Mouse (Mus musculus): Measurements from ENCODE around the gene Gm21992. TPM values are rescaled to one million over a fixed set of nuclear protein-coding genes. Genes with fewer than 3 reads are reported as not detected.

Gene Gm21992
- polyA plus RNA-seq, 1 experiment from 2014 or later = 31.3 TPM

DNA sequence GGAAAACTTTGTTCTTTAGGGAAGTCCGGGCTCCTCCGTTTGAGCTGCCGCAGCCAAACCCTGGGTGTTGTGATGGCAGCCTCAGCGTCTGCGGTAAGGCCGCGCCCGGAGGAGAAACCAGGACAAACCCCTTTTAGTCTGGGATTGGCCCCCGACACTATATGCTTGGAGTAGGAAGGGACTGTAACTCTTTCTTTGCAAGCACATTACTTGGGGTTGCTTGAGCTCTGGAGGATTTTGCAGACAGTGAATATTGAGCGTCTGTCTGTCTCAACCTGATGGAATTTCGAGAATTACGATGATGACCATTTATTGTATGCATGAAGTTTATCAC lies 464 bp upstream of the Gm21992 start:
- Histone ChIP-seq H3K4me2 (replicated peaks) (peak overlapping the region; percentile 87), H3K27ac (replicated peaks) (peak overlapping the region; percentile 96), H3K27me3 (no peaks in the 10 kb centered on the region), H3K9ac (replicated peaks) (peak overlapping the region; percentile 90), H3K36me3 (no peaks in the 10 kb centered on the region), H3K4me1 (peaks cover 32% of the 10 kb centered on the region), H3K9me3 (no peaks in the 10 kb centered on the region), H3K4me3 (peak overlapping the region; percentile 97)
- peak; percentile 44; the same call in 1 of the 2 replicates for ATAC-seq (replicated peaks)
- WGBS = 5% methylated on average over 12 of the region's 12 CpGs

DNA sequence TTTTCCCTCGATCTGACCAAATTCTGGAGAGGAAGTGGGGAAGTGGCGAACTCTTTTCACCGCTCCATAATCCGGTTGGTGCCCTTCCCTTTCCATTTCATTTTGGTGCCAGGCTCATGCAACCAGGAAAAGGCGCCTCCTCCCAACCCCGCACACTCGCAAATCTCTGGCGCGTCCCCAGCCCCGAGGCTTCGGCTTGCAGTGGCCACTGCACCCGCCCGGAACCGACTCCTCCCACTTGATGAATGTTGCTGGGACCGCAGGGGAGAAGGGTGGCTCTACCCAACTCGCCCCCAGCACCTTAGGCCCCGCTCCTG lies 708 bp downstream of the Gm21992 start:
- Histone ChIP-seq H3K27ac (replicated peaks) (peak overlapping the region; percentile 96), H3K9ac (replicated peaks) (peak overlapping the region; percentile 64), H3K4me2 (replicated peaks) (peak overlapping the region; percentile 87), H3K4me3 (peak overlapping the region; percentile 97), H3K36me3 (0 out of 2 replicates have a peak, but pooled peaks cover 3% of the 10 kb centered on the region), H3K27me3 (no peaks in the 10 kb centered on the region), H3K4me1 (peaks cover 32% of the 10 kb centered on the region), H3K9me3 (no peaks in the 10 kb centered on the region)
- no peak for ATAC-seq (replicated peaks)
- 0% methylated on average over 16 of the region's 17 CpGs for WGBS

DNA sequence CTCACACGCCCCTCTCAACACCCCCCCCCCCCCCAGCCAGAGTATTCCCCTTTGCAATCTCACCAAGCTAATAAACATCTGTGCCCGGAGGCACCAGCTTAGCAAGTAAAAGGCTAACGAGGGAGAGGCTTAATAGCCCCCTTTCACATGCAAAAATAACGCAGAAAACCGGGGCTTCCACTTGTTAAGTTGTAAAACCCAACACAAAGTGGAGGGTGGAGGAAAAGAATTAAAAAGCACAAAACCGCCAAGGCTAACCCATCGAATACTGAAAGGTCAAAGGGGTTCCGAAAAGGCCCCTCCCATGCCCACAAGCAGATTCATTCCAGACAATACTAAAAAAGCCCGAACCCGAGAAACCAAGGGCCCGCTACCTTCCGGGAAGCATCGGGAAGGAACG lies 1.1 kb downstream of the Gm21992 start:
- Histone ChIP-seq H3K27ac (replicated peaks) (peak overlapping the region; percentile 96), H3K9ac (replicated peaks) (peak overlapping the region; percentile 64), H3K27me3 (no peaks in the 10 kb centered on the region), H3K4me2 (replicated peaks) (peak overlapping the region; percentile 87), H3K9me3 (no peaks in the 10 kb centered on the region), H3K4me1 (peaks cover 32% of the 10 kb centered on the region), H3K4me3 (peak overlapping the region; percentile 97), H3K36me3 (0 out of 2 replicates have a peak, but pooled peaks cover 3% of the 10 kb centered on the region)
- WGBS = under 1% methylated on average over 14 of the region's 14 CpGs
- no peak for ATAC-seq (replicated peaks)

DNA sequence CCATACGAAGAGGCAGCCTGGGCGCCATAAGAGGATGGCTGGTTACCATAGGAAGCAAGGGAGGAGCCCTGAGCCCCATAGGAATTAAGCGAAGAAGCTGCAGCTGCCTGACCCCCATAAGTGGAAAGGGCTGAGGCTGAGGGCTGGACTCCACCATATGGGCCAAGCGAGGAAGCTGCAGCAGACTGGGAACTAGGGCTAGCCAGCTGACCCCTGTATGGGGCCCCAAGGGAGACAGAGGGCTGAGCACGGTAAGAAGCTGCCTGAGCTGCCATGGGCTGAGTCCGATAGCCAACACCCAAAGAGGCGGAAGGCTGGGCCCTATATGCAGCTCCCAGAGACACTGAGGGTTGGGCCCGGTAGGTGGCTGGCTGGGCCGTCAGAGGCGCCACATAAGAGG lies 8.1 kb downstream of the Gm21992 start:
- 86% methylated on average over 10 of the region's 10 CpGs for WGBS
- H3K9ac ChIP-seq (replicated peaks) = no peak overlapping the region

DNA sequence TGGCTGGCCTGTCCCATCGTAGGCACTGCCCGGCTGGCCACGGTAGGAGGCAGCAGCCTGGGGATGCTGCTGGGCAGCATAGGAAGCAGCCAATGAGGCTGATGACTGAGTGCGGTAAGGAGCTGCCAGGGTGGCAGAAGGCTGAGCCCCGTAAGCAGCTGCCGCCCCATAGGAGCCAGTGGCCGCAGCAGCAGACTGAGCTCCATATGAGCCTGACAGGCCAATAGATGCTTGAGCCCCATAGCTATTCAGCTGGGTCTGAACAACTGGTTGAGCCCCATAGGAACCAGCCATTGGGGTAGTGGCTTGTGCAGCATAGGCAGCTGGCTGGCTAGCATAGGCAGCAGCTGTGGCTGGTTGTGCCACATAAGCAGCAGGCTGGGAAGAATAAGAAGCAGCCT lies 8.7 kb downstream of the Gm21992 start:
- no peaks in the 10 kb centered on the region for H3K27me3 ChIP-seq
- H3K4me3 ChIP-seq = no peak overlapping the region
- H3K4me2 ChIP-seq (replicated peaks) = no peak overlapping the region
- H3K36me3 ChIP-seq = peaks cover 54% of the 10 kb centered on the region
- WGBS = 94% methylated on average over 7 of the region's 7 CpGs
- no peak for ATAC-seq (replicated peaks)
- 0 out of 2 replicates have a peak, but pooled peaks cover 2% of the 10 kb centered on the region for H3K4me1 ChIP-seq
- H3K27ac ChIP-seq (replicated peaks) = no peak overlapping the region
- no peak overlapping the region for H3K9ac ChIP-seq (replicated peaks)
- no peaks in the 10 kb centered on the region for H3K9me3 ChIP-seq

More for the DNA sequence above, 8.1 kb downstream of the Gm21992 start:
- H3K36me3 ChIP-seq = peaks cover 49% of the 10 kb centered on the region
- H3K27me3 ChIP-seq = no peaks in the 10 kb centered on the region
- no peaks in the 10 kb centered on the region for H3K9me3 ChIP-seq
- H3K4me2 ChIP-seq (replicated peaks) = no peak overlapping the region
- 0 out of 2 replicates have a peak, but pooled peaks have one; percentile 16 for ATAC-seq (replicated peaks)
- H3K4me1 ChIP-seq = peaks cover 7% of the 10 kb centered on the region
- no peak overlapping the region for H3K4me3 ChIP-seq
- H3K27ac ChIP-seq (replicated peaks) = no peak overlapping the region

DNA sequence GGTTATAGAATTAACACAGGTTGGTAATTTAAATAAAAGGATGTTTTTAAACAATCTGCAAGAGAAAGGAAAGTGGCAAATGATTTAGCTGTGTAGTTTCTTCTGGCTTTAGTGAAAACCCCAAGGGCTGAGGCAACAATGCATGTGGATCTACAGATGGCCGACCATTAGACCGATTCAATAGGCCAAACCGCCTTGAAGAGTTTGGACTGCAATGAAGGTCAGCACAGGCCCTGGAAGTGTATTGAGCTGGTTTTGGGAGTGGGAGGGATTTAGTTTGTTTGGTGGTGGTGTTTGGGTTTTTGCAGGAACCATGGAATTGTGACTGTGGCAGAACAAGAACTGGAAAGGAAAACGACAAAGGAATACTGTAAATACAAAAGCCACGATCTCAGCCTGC lies 12.3 kb downstream of the Gm21992 start:
- peaks cover 54% of the 10 kb centered on the region for H3K36me3 ChIP-seq
- 89% methylated on average over 5 of the region's 5 CpGs for WGBS

DNA sequence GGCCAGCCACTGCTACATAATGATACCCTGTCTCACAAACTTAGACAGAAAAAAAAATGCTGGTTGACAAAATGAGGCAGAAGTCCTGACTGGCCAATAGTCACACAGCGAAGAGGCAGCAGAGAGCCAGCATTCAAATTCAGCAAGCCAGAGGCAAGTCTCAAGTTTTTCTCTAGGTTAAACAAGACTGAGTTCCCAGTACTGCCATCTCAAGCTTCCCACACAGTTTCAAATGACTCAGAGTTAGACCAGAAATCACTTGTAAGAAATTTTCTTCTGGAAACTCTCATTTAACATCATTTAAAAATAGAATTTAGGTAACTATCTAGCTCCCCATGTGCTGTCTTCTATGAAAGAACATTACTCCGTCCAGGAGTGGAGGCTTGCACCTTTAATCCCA lies 13.6 kb downstream of the Gm21992 start:
- no peak for ATAC-seq (replicated peaks)
- WGBS = 94% methylated on average over 2 of the region's 2 CpGs
- H3K4me2 ChIP-seq (replicated peaks) = no peak overlapping the region
- H3K4me1 ChIP-seq = peaks cover 13% of the 10 kb centered on the region
- peaks cover 49% of the 10 kb centered on the region for H3K36me3 ChIP-seq
- H3K9me3 ChIP-seq = no peaks in the 10 kb centered on the region
- H3K9ac ChIP-seq (replicated peaks) = no peak overlapping the region
- no peak overlapping the region for H3K4me3 ChIP-seq
- H3K27me3 ChIP-seq = no peaks in the 10 kb centered on the region
- H3K27ac ChIP-seq (replicated peaks) = no peak overlapping the region

More for the DNA sequence above, 12.3 kb downstream of the Gm21992 start:
- peaks cover 11% of the 10 kb centered on the region for H3K4me1 ChIP-seq
- no peak overlapping the region for H3K27ac ChIP-seq (replicated peaks)
- no peak overlapping the region for H3K9ac ChIP-seq (replicated peaks)
- no peaks in the 10 kb centered on the region for H3K9me3 ChIP-seq
- no peak overlapping the region for H3K4me3 ChIP-seq
- no peaks in the 10 kb centered on the region for H3K27me3 ChIP-seq
- H3K4me2 ChIP-seq (replicated peaks) = no peak overlapping the region
- no peak for ATAC-seq (replicated peaks)

DNA sequence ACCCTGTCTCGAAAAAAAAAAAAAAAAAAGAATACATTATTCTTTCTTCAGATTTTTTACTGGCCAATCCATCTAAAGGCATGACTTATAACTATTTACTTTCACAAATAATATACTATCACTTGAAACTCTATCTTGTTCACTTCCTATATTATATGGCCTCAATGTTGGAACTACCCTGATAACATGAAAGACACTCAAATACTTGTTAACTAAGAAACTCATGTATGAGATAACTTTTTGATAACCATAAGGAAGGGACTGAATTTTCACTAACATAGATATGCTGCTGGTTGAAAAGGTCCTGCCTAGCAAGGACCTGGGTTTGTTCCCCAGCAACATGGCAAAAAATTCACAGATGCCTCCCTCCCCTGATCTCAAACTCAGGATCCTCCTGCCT lies 15.5 kb downstream of the Gm21992 start:
- H3K27me3 ChIP-seq = no peaks in the 10 kb centered on the region
- no peak overlapping the region for H3K9ac ChIP-seq (replicated peaks)
- no peak overlapping the region for H3K4me3 ChIP-seq
- no peaks in the 10 kb centered on the region for H3K9me3 ChIP-seq
- peaks cover 42% of the 10 kb centered on the region for H3K36me3 ChIP-seq
- H3K4me2 ChIP-seq (replicated peaks) = no peak overlapping the region
- 74% methylated on average over 1 of the region's 1 CpGs for WGBS
- no peak for ATAC-seq (replicated peaks)
- H3K4me1 ChIP-seq = peaks cover 30% of the 10 kb centered on the region
- no peak overlapping the region for H3K27ac ChIP-seq (replicated peaks)

DNA sequence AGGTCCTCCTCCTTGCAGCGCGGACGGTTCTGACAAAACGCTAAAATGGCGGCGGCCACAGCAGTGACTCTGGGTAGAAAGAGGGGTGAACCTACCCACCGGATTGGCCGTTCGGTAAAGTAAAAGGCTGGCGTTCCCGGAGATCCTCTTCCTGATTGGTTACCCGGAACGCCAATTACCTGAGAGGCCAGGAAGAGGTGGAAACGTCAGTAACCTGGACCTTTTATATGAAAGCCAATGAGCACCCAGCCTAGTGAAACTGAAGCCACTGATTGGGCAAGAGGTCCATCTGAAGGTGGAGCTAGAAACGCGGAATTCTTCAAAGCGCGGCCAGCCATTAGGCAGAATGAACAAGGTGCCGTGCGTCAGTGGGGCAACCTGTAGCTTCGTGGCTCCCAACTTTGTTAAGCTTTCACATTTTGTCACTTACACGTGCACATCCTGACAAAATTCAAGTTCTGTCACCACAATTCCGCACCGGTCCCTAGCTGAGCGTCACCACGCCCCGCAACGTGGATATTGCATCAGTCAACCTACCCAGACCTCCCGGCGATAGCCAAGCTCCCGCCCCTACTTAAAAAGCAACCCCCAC lies 17.5 kb downstream of the Gm21992 start, which contains the start of gene Rbm4:
Gene Rbm4 (minus strand): TSS at position 71 of the 592 bp plus-strand sequence.
- peak; percentile 98 for ATAC-seq (replicated peaks)
- under 1% methylated on average over 31 of the region's 31 CpGs for WGBS
- Histone ChIP-seq H3K4me3 (peak within 1 kb of the TSS; percentile 89), H3K36me3 (peaks cover 34% of the 10 kb centered on the region), H3K27me3 (no peaks in the 10 kb centered on the region), H3K9ac (replicated peaks) (peak within 1 kb of the TSS; percentile 77), H3K27ac (replicated peaks) (peak within 1 kb of the TSS; percentile 87), H3K4me2 (replicated peaks) (peak within 1 kb of the TSS; percentile 88), H3K4me1 (peaks cover 49% of the 10 kb centered on the region), H3K9me3 (no peaks in the 10 kb centered on the region)

DNA sequence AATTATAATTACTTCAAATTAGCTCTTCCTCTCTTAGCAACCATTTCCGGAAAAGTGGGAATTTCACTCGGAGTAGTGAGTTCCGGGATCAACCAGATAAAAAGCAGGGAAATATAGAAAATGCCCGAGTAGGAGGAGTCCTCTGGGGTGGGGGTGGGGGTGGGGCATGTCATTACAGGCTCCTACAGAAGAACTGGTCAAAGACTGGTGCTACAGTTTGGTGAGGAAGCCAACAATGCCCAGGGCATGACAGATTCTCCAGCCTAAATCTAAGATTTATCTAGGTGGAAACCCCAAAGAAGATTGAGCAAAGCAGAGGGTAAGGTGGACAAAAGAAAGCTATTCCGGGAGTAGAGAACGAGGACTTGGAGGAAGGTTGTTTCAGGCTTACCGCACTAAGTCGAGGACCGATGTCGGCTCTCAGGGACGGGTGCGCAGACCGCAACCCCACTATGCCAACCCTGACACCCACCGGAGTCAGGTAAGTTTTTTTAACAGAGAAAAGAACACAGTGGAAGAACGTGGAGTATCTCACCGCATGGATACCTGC lies 18.1 kb downstream of the Gm21992 start:
- peaks cover 33% of the 10 kb centered on the region for H3K36me3 ChIP-seq
- under 1% methylated on average over 16 of the region's 16 CpGs for WGBS
- H3K9me3 ChIP-seq = no peaks in the 10 kb centered on the region
- H3K27me3 ChIP-seq = no peaks in the 10 kb centered on the region
- ATAC-seq (replicated peaks) = peak; percentile 12
- H3K4me2 ChIP-seq (replicated peaks) = peak overlapping the region; percentile 55
- H3K4me3 ChIP-seq = peak overlapping the region; percentile 89
- peaks cover 53% of the 10 kb centered on the region for H3K4me1 ChIP-seq
- H3K27ac ChIP-seq (replicated peaks) = peak overlapping the region; percentile 87
- peak overlapping the region; percentile 77 for H3K9ac ChIP-seq (replicated peaks)

DNA sequence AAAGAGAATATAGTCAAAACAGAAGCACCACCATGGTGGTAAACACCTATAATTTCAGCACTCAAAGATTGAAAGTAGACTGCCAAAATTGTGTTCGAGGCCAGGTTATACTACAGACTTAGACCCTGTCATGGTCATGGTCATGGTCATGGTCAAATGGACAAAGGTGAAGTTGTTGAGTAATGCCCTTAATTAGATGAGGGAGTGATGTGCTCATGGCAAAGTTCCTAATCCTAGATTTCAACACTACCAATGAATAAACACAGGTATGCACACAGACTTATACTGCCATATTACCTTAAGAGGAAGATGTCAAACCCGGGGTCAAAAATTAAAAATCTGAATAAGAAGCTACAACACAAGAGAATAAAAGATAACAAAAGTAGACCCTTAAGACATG lies 25.1 kb downstream of the Gm21992 start:
- Histone ChIP-seq H3K9me3 (no peaks in the 10 kb centered on the region), H3K27ac (replicated peaks) (no peak overlapping the region), H3K4me1 (peaks cover 55% of the 10 kb centered on the region), H3K4me3 (no peak overlapping the region), H3K9ac (replicated peaks) (no peak overlapping the region), H3K4me2 (replicated peaks) (no peak overlapping the region), H3K36me3 (peaks cover 72% of the 10 kb centered on the region), H3K27me3 (no peaks in the 10 kb centered on the region)
- ATAC-seq (replicated peaks) = no peak
- WGBS = 96% methylated on average over 2 of the region's 2 CpGs

DNA sequence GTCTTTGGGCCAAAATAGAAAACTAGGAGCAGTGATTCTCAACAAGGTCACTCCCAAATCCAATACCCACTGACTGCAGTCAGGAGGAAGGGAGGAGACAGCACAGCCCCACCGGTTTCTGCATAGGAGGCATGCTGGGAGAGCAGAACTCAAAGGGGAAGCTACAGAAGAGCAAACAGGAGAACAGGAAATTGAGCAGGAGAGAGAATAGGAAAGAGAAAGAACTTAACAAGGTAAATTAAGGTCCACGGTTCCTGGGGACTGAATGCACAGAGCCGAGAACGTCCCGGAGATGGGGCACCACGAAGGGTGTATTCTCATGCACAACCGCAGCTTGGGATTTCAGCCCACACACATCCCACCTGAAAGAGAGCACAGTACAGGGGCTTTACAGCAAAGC lies 26.2 kb downstream of the Gm21992 start:
- Histone ChIP-seq H3K9ac (replicated peaks) (no peak overlapping the region), H3K36me3 (peaks cover 70% of the 10 kb centered on the region), H3K27me3 (no peaks in the 10 kb centered on the region), H3K4me2 (replicated peaks) (no peak overlapping the region), H3K27ac (replicated peaks) (no peak overlapping the region), H3K4me3 (no peak overlapping the region), H3K4me1 (peaks cover 43% of the 10 kb centered on the region), H3K9me3 (no peaks in the 10 kb centered on the region)
- no peak for ATAC-seq (replicated peaks)
- 88% methylated on average over 7 of the region's 7 CpGs for WGBS

DNA sequence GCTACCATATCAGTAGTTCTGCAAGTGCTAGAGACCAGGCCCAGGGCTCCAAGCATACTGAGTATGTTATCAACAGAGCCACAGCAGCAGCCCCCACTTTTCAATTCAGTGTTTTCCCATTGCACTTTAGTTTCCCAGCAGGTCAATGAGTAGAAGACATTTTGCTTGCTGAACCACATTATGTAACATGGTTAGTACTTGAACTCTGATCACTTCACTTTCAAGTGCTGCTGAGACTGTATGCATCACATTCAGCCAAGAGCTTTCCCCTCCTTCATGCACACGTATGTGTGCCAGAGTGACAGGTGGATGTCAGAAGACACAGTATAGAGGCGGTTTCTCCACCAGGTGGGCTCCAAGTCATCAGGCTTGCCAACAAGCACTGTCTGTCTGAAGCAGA lies 28.5 kb downstream of the Gm21992 start:
- no peaks in the 10 kb centered on the region for H3K9me3 ChIP-seq
- H3K27me3 ChIP-seq = no peaks in the 10 kb centered on the region
- no peak for ATAC-seq (replicated peaks)
- no peak overlapping the region for H3K4me3 ChIP-seq
- no peak overlapping the region for H3K4me2 ChIP-seq (replicated peaks)
- no peak overlapping the region for H3K9ac ChIP-seq (replicated peaks)
- H3K36me3 ChIP-seq = peaks cover 71% of the 10 kb centered on the region
- peaks cover 26% of the 10 kb centered on the region for H3K4me1 ChIP-seq
- WGBS = 86% methylated on average over 2 of the region's 2 CpGs
- no peak overlapping the region for H3K27ac ChIP-seq (replicated peaks)
